9 mouse cellular contexts compared by ENCODE assay signal in genomic region chr4:132039521-132039920, GRCm38 (mm10). TPM values are rescaled to one million over a fixed set of nuclear protein-coding genes. Genes with fewer than 3 reads are reported as not detected.
DNase-seq lines count a peak whose midpoint lies in the region; ATAC-seq and TF ChIP-seq lines count a peak whose summit lies in the region.
"Had no signal": no experiment of that assay in that cellular context is flagged by ENCODE, and none has a peak within 500 bp of the region (broad histone marks: within the 10 kb centered on the region; RNA-seq: fewer than 3 reads in every experiment).

No protein-coding gene starts in this region.

- H3K4me2 ChIP-seq in hindbrain, postnatal 0 days (ENCODE audit: low read depth, low read length) = no peak overlapping the region
- H3K4me2 ChIP-seq in hindbrain, embryonic 16.5 days (ENCODE audit: low read length) = no peak overlapping the region

- no peaks in the 10 kb centered on the region for H3K27me3 ChIP-seq in hindbrain, postnatal 0 days (ENCODE audit: insufficient read depth, low read length)
- no peaks in the 10 kb centered on the region for H3K27me3 ChIP-seq in hindbrain, embryonic 16.5 days (replicated peaks; ENCODE audit: control insufficient read depth, insufficient read depth, low read length)
- H3K27me3 ChIP-seq in small intestine, adult 2 months (ENCODE audit: control insufficient read depth, insufficient read depth, low read length) = no peaks in the 10 kb centered on the region

- no peak overlapping the region for H3K9ac ChIP-seq in hindbrain, postnatal 0 days (replicated peaks; ENCODE audit: low read length)
- no peak overlapping the region for H3K9ac ChIP-seq in hindbrain, embryonic 16.5 days (ENCODE audit: low read depth, low read length)

- H3K4me1 ChIP-seq in hindbrain, postnatal 0 days (ENCODE audit: insufficient read depth, low read length) = no peaks in the 10 kb centered on the region; the same call in 1 of the 2 replicates
- H3K4me1 ChIP-seq in hindbrain, embryonic 16.5 days (ENCODE audit: control insufficient read depth, insufficient read depth, low read depth, low read length) = peaks cover 8% of the 10 kb centered on the region; the same call in 1 of the 2 replicates
- H3K4me1 ChIP-seq in small intestine, adult 2 months (ENCODE audit: control insufficient read depth, insufficient read depth, insufficient read length, low read length) = peaks cover 12% of the 10 kb centered on the region

- TF ChIP-seq POLR2A in small intestine, adult 2 months (IDR thresholded peaks at IDR 0.05; ENCODE audit: low read depth, low read length) = no peak

- H3K36me3 ChIP-seq in hindbrain, postnatal 0 days (ENCODE audit: insufficient read depth, low read length) = no peaks in the 10 kb centered on the region
- no peaks in the 10 kb centered on the region for H3K36me3 ChIP-seq in hindbrain, embryonic 16.5 days (ENCODE audit: control insufficient read depth, insufficient read depth, low read length)
- H3K36me3 ChIP-seq in small intestine, adult 2 months (ENCODE audit: control insufficient read depth, insufficient read depth, low read length) = no peaks in the 10 kb centered on the region

- H3K27ac ChIP-seq in hindbrain, postnatal 0 days = peak overlapping the region; percentile 15; the same call in 1 of the 2 replicates
- no peak overlapping the region for H3K27ac ChIP-seq in hindbrain, embryonic 16.5 days (ENCODE audit: low read depth, low read length)
- peak overlapping the region; percentile 83 for H3K27ac ChIP-seq in small intestine, adult 2 months (ENCODE audit: insufficient read depth, low read depth, low read length)

- no peak overlapping the region for H3K4me3 ChIP-seq in hindbrain, postnatal 0 days (ENCODE audit: low read length)
- H3K4me3 ChIP-seq in hindbrain, embryonic 16.5 days (ENCODE audit: low read length) = no peak overlapping the region
- H3K4me3 ChIP-seq in small intestine, adult 2 months (ENCODE audit: low read depth, low read length) = no peak overlapping the region

- DNase-seq in hindbrain, postnatal 0 days (ENCODE audit: low spot score) = no peak
- peak; percentile 27 for DNase-seq in T-cell, adult 2 months (ENCODE audit: low spot score)
- DNase-seq in cerebellum, adult 18-20 months = no peak
- no peak for DNase-seq in embryo, embryonic 9.5 days (ENCODE audit: extremely low spot score)

- ATAC-seq in hindbrain, postnatal 0 days = no peak
- ATAC-seq in hindbrain, embryonic 16.5 days = no peak
- 0 out of 2 replicates have a peak, but pooled peaks have one; percentile 35 for ATAC-seq in erythroid progenitor cell, adult 5-6 weeks (replicated peaks; ENCODE audit: low FRiP score, poor library complexity, severe bottlenecking)

- WGBS in hindbrain, postnatal 0 days = 94% methylated on average over 2 of the region's 2 CpGs
- 94% methylated on average over 2 of the region's 2 CpGs for WGBS in hindbrain, embryonic 16.5 days
- 65% methylated on average over 2 of the region's 2 CpGs for WGBS in small intestine, adult 2 months

- TF ChIP-seq CTCF in hindbrain, postnatal 0 days (IDR thresholded peaks at IDR 0.05; ENCODE audit: low read depth) = no peak
- TF ChIP-seq CTCF in small intestine, adult 2 months (IDR thresholded peaks at IDR 0.05; ENCODE audit: extremely low read depth, insufficient read length, insufficient replicate concordance, low read depth, low read length) = no peak

- H3K9me3 ChIP-seq in hindbrain, postnatal 0 days (ENCODE audit: low read length) = no peaks in the 10 kb centered on the region
- H3K9me3 ChIP-seq in hindbrain, embryonic 16.5 days (ENCODE audit: control insufficient read depth, low read length) = no peaks in the 10 kb centered on the region

RNA-seq across cellular contexts. Expression of gene Gm10300, which starts 35.0 kb away (rescaled TPM):
- not detected in 2 replicates for total RNA-seq in hindbrain, postnatal 0 days (2014; rRNA removed)
- polyA plus RNA-seq in hindbrain, postnatal 0 days (2015; fragmentation: Nextera tagmentation; extraction: Ambion mirVana) = not detected in 2 replicates
- polyA plus RNA-seq in hindbrain, embryonic 16.5 days (2015; fragmentation: Nextera tagmentation; extraction: Ambion mirVana) = 0.09 TPM in 1 of 2 replicates, not detected in the other
- total RNA-seq in erythroid progenitor cell, adult 5-6 weeks (2015; ENCODE audit: low replicate concordance) = not detected in 2 replicates
- 0.64 and 1.4 TPM in 2 replicates for total RNA-seq in erythroid progenitor cell, adult 5-6 weeks (2017; ENCODE audit: low replicate concordance)
- 0.06 TPM in 2 replicates for polyA plus RNA-seq in small intestine, adult 2 months (2012; rRNA removed)
- total RNA-seq: layer of hippocampus, postnatal 14 days had no signal
- polyA plus RNA-seq: inflammation-experienced regulatory T-cells, adult 6 months had no signal

RNA-seq across cellular contexts. Expression of gene Epb41, which starts 35.6 kb away (rescaled TPM):
- total RNA-seq in hindbrain, postnatal 0 days (2014; rRNA removed) = 69.7 and 70.1 TPM in 2 replicates
- polyA plus RNA-seq in hindbrain, postnatal 0 days (2015; fragmentation: Nextera tagmentation; extraction: Ambion mirVana) = 33.3 and 33.7 TPM in 2 replicates
- polyA plus RNA-seq in hindbrain, embryonic 16.5 days (2015; fragmentation: Nextera tagmentation; extraction: Ambion mirVana) = 43.1 and 60.9 TPM in 2 replicates
- total RNA-seq in erythroid progenitor cell, adult 5-6 weeks (2015; ENCODE audit: low replicate concordance) = 679 and 755 TPM in 2 replicates
- total RNA-seq in erythroid progenitor cell, adult 5-6 weeks (2017; ENCODE audit: low replicate concordance) = 876 and 895 TPM in 2 replicates
- polyA plus RNA-seq in small intestine, adult 2 months (2012; rRNA removed) = 11.1 and 15.7 TPM in 2 replicates
